Mouse (Mus musculus): ENCODE data around the gene Ralgps1.

GRCm38 (mm10) chr2:33245350-33245749, 125.9 kb downstream of the Ralgps1 start:
- TF ChIP-seq FLI1 (IDR thresholded peaks at IDR 0.05; ENCODE audit: low read length) (no peak), GATA1 (IDR thresholded peaks at IDR 0.05; ENCODE audit: borderline replicate concordance, low read length) (no peak)
